Mouse (Mus musculus) CH12.LX (cell line): ENCODE measurements around the gene Haao.

Experiments used
- CTCF ChIP-seq, 2 experiments: IDR thresholded peaks in 1 of 2; conservative IDR thresholded peaks in 1 of 2; 2 replicates each; pipeline ENCODE4 v1.5.1; 2011 to 2012; ENCODE audit warnings: low read depth in 2 of 2, low read length in 2 of 2, improper control_type of control experiment in 1 of 2, inconsistent platforms in 1 of 2, mild to moderate bottlenecking in 1 of 2, moderate library complexity in 1 of 2
- ELF1 ChIP-seq: IDR thresholded peaks from 2 replicates; pipeline ENCODE4 v1.6.1; 2014; ENCODE audit warnings: low read depth, mild to moderate bottlenecking, inconsistent platforms, low read length, improper control_type of control experiment
- EP300 ChIP-seq: IDR thresholded peaks from 2 replicates; pipeline ENCODE4 v1.6.1; 2011; ENCODE audit warnings: low read length, improper control_type of control experiment
- MAX ChIP-seq: IDR thresholded peaks from 2 replicates; pipeline ENCODE4 v1.6.1; 2011; ENCODE audit warnings: low read length, improper control_type of control experiment
- MAZ ChIP-seq: IDR thresholded peaks from 2 replicates; pipeline ENCODE4 v1.6.1; 2012; ENCODE audit warnings: low read depth, mild to moderate bottlenecking, inconsistent platforms, low read length, improper control_type of control experiment, moderate library complexity
- NELFE ChIP-seq: IDR thresholded peaks from 2 replicates; pipeline ENCODE4 v1.6.1; 2011; ENCODE audit warnings: low read depth, low read length, improper control_type of control experiment
- RAD21 ChIP-seq: IDR thresholded peaks from 2 replicates; pipeline ENCODE4 v1.6.1; 2011; ENCODE audit warnings: low read depth, mild to moderate bottlenecking, low read length, improper control_type of control experiment, moderate library complexity
- SIN3A ChIP-seq: IDR thresholded peaks from 2 replicates; pipeline ENCODE4 v1.6.1; 2012; ENCODE audit warnings: low read length, improper control_type of control experiment, inconsistent platforms
- USF1 ChIP-seq: IDR thresholded peaks from 2 replicates; pipeline ENCODE4 v1.6.1; 2014; ENCODE audit warnings: low read depth, mild to moderate bottlenecking, inconsistent platforms, low read length, improper control_type of control experiment
- ZKSCAN1 ChIP-seq: IDR thresholded peaks from 2 replicates; pipeline ENCODE4 v1.6.1; 2012; ENCODE audit warnings: low read depth, inconsistent platforms, low read length, improper control_type of control experiment, borderline replicate concordance

DNA sequence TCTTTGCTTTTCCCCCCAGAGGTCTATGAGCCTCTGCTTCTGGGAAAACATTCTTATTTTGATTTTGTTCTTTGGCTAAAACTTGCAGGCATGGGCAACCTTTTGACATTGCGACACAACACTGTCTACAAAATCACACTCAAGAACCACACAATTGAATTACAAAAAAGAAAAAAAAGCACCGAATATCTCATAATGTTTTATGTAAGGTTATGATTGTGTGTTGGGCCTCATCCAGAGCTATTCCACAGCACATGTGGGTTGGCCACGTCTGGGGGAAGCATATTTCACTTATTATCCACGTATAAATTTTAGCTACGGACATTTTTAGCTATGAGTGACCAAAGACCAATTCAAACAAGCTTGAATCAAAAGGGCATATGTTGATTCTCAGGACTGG, 38.0 kb upstream of the Haao start:
- no peak for TF ChIP-seq CTCF (conservative IDR thresholded peaks at IDR 0.05 in 1 of 2, IDR thresholded peaks at IDR 0.05 in 1 of 2; ENCODE audit: low read depth in 2 of 2, low read length in 2 of 2)
- no peak for TF ChIP-seq RAD21
- TF ChIP-seq SIN3A: no peak
- no peak for TF ChIP-seq MAZ
- no peak for TF ChIP-seq MAX
- TF ChIP-seq ZKSCAN1: no peak
- TF ChIP-seq ELF1: no peak
- no peak for TF ChIP-seq NELFE
- TF ChIP-seq EP300: no peak
- TF ChIP-seq USF1: no peak
